22 mouse cellular contexts compared by ENCODE assay signal in the genomic region with DNA sequence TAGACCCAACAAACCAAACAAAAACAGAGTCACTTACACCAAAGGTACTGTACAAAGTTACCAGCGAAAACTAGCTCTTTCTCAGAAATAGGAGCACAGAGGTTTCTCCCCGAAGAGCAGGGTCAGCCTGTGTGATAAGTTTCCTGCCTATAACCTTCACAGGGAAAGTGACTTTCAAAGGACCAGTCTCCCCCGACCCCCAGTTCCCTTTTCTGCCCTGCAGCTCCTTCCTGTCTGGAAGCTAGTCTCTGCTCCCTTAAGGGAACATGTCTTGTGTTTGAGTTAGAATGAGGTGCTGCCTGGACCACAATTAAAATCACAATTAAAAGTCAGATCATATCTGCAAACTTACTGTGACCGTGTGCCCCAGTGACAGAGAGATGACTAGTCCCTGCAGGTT. TPM values are rescaled to one million over a fixed set of nuclear protein-coding genes. Genes with fewer than 3 reads are reported as not detected.
A peak's percentile ranks its signal among the peaks of the same experiment; 100 is the strongest.
DNase-seq lines count a peak whose midpoint lies in the region; ATAC-seq and TF ChIP-seq lines count a peak whose summit lies in the region.
"Had no signal": no experiment of that assay in that cellular context is flagged by ENCODE, and none has a peak within 500 bp of the region (broad histone marks: within the 10 kb centered on the region; RNA-seq: fewer than 3 reads in every experiment).

No protein-coding gene starts in this region.

- no peak for TF ChIP-seq CTCF in MEL (IDR thresholded peaks at IDR 0.05 in 2 of 3, conservative IDR thresholded peaks at IDR 0.05 in 1 of 3; ENCODE audit: control insufficient read depth in 1 of 3, insufficient read depth in 1 of 3, low read depth in 2 of 3, low read length in 3 of 3, poor library complexity in 1 of 3, severe bottlenecking in 1 of 3)

- TF ChIP-seq EP300 in MEL (IDR thresholded peaks at IDR 0.05; ENCODE audit: low read depth in 1 of 2, low read length in 2 of 2) = no peak

- DNase-seq in MEL (ENCODE audit: low read depth, low spot score) = peak; percentile 46
- DNase-seq in right cerebral cortex, adult 18-20 months = no peak
- DNase-seq in cerebellum, adult 9-10 months = no peak
- DNase-seq in lung, postnatal 36 days = no peak
- DNase-seq: adrenal gland, adult 2 months; adrenal gland, postnatal 25 days; cerebellum, adult 18-20 months; cerebellum, postnatal 10 days; embryo, embryonic 11 days; gastrocnemius, adult 2 months; gastrocnemius, postnatal 25 days; heart, adult 11 months; heart, postnatal 36 days had no signal

- peaks cover 0 to 29% of the 10 kb centered on the region in 2 experiments; a peak in 2 of 4 replicates for H3K36me3 ChIP-seq in MEL (ENCODE audit: control insufficient read depth in 1 of 2, insufficient read depth in 2 of 2, low read length in 2 of 2)
- peaks cover 2% of the 10 kb centered on the region for H3K36me3 ChIP-seq in megakaryocyte, embryonic 14.5 days (replicated peaks; ENCODE audit: low read length)
- H3K36me3 ChIP-seq: embryonic facial prominence, embryonic 15.5 days; forebrain, embryonic 10.5 days; heart, embryonic 13.5 days; hindbrain, embryonic 12.5 days had no signal

- TF ChIP-seq RAD21 in MEL (IDR thresholded peaks at IDR 0.05; ENCODE audit: low read depth, low read length) = no peak

- no peak for TF ChIP-seq POLR2A in MEL (IDR thresholded peaks at IDR 0.05; ENCODE audit: control insufficient read depth in 1 of 2, insufficient read depth in 1 of 2, low read depth in 1 of 2, low read length in 2 of 2, poor library complexity in 1 of 2)

- H3K4me1 ChIP-seq in MEL (ENCODE audit: control insufficient read depth in 1 of 2, insufficient read depth in 2 of 2, low read length in 2 of 2) = peaks cover 22 to 43% of the 10 kb centered on the region in 2 experiments
- H3K4me1 ChIP-seq in megakaryocyte, embryonic 14.5 days = peaks cover 100% of the 10 kb centered on the region

- no peak overlapping the region for H3K4me3 ChIP-seq in MEL (ENCODE audit: control insufficient read depth in 1 of 2, insufficient read depth in 1 of 2, low read depth in 2 of 2, low read length in 2 of 2)
- peak overlapping the region; percentile 12 for H3K4me3 ChIP-seq in megakaryocyte, embryonic 14.5 days (replicated peaks)
- H3K4me3 ChIP-seq: embryonic facial prominence, embryonic 15.5 days; erythroblast, embryonic 14.5 days; forebrain, embryonic 10.5 days; gastrocnemius, adult 2 months; heart, embryonic 13.5 days; hindbrain, embryonic 12.5 days had no signal

- no peaks in the 10 kb centered on the region for H3K27me3 ChIP-seq in MEL (ENCODE audit: control insufficient read depth in 1 of 2, insufficient read depth in 2 of 2, low read length in 2 of 2)
- no peaks in the 10 kb centered on the region for H3K27me3 ChIP-seq in megakaryocyte, embryonic 14.5 days (replicated peaks)
- H3K27me3 ChIP-seq: embryonic facial prominence, embryonic 15.5 days; heart, embryonic 13.5 days; hindbrain, embryonic 12.5 days had no signal

- peak; percentile 4 to 43; a peak in 1 of 4 replicates for ATAC-seq in hematopoietic stem cell, adult 5-6 weeks (replicated peaks in 1 of 2; ENCODE audit: insufficient read depth in 1 of 2, low FRiP score in 2 of 2, low TSS enrichment in 1 of 2, low read depth in 1 of 2, poor library complexity in 2 of 2, severe bottlenecking in 2 of 2)
- ATAC-seq: forebrain, embryonic 14.5 days; hindbrain, embryonic 16.5 days had no signal

- H3K9ac ChIP-seq in MEL (ENCODE audit: control insufficient read depth, low read depth, low read length, poor library complexity, severe bottlenecking) = no peak overlapping the region
- H3K9ac ChIP-seq: embryonic facial prominence, embryonic 15.5 days; heart, embryonic 13.5 days; hindbrain, embryonic 12.5 days had no signal

- no peaks in the 10 kb centered on the region for H3K79me2 ChIP-seq in MEL (ENCODE audit: control insufficient read depth, insufficient read depth, low read length, poor library complexity)

- H3K9me3 ChIP-seq in MEL (replicated peaks; ENCODE audit: insufficient read depth, low read length) = no peaks in the 10 kb centered on the region
- H3K9me3 ChIP-seq in megakaryocyte, embryonic 14.5 days = no peaks in the 10 kb centered on the region
- H3K9me3 ChIP-seq: embryonic facial prominence, embryonic 15.5 days; forebrain, embryonic 10.5 days; heart, embryonic 13.5 days; hindbrain, embryonic 12.5 days had no signal

- no peak overlapping the region for H3K27ac ChIP-seq in MEL (ENCODE audit: control insufficient read depth, low read depth, low read length)
- H3K27ac ChIP-seq: embryonic facial prominence, embryonic 15.5 days; forebrain, embryonic 10.5 days; gastrocnemius, adult 2 months; heart, embryonic 13.5 days; hindbrain, embryonic 12.5 days had no signal

TF ChIP-seq in MEL, 35 proteins besides CTCF, POLR2A, EP300 and RAD21:
- no peak for TF ChIP-seq GABPA (IDR thresholded peaks at IDR 0.05; ENCODE audit: low read depth, low read length)
- TF ChIP-seq POLR2AphosphoS2 (IDR thresholded peaks at IDR 0.05; ENCODE audit: low read length) = no peak
- no peak for TF ChIP-seq ETS1 (IDR thresholded peaks at IDR 0.05; ENCODE audit: low read depth, low read length)
- TF ChIP-seq TAL1 (IDR thresholded peaks at IDR 0.05; ENCODE audit: low read length) = no peak
- TF ChIP-seq MYC (IDR thresholded peaks at IDR 0.05; ENCODE audit: low read depth, low read length) = no peak
- TF ChIP-seq SIN3A (IDR thresholded peaks at IDR 0.05; ENCODE audit: low read length) = no peak
- no peak for TF ChIP-seq CHD1 (IDR thresholded peaks at IDR 0.05; ENCODE audit: low read depth, low read length)
- no peak for TF ChIP-seq ZNF384 (IDR thresholded peaks at IDR 0.05; ENCODE audit: low read depth, low read length)
- TF ChIP-seq RCOR1 (IDR thresholded peaks at IDR 0.05; ENCODE audit: low read depth, low read length) = no peak
- TF ChIP-seq MEF2A (IDR thresholded peaks at IDR 0.05; ENCODE audit: extremely low read depth, insufficient replicate concordance, low read depth, low read length, poor library complexity, severe bottlenecking) = no peak
- no peak for TF ChIP-seq ZC3H11A (IDR thresholded peaks at IDR 0.05; ENCODE audit: low read depth, low read length)
- TF ChIP-seq USF2 (IDR thresholded peaks at IDR 0.05; ENCODE audit: borderline replicate concordance in 1 of 2, insufficient read depth in 1 of 2, low read depth in 1 of 2, low read length in 2 of 2) = no peak
- TF ChIP-seq MAZ (IDR thresholded peaks at IDR 0.05; ENCODE audit: low read depth, low read length) = no peak
- no peak for TF ChIP-seq NELFE (IDR thresholded peaks at IDR 0.05; ENCODE audit: low read depth, low read length)
- TF ChIP-seq MAFK (IDR thresholded peaks at IDR 0.05; ENCODE audit: borderline replicate concordance, low read depth, low read length) = no peak
- no peak for TF ChIP-seq MAX (IDR thresholded peaks at IDR 0.05; ENCODE audit: low read length)
- no peak for TF ChIP-seq ZMIZ1 (IDR thresholded peaks at IDR 0.05; ENCODE audit: low read depth, low read length)
- TF ChIP-seq CHD2 (IDR thresholded peaks at IDR 0.05; ENCODE audit: low read length) = no peak
- TF ChIP-seq ELF1 (IDR thresholded peaks at IDR 0.05; ENCODE audit: low read depth, low read length) = no peak

RNA-seq across cellular contexts. Expression of gene Usp3, which starts 23.9 kb away (rescaled TPM):
- total RNA-seq in MEL (2012; rRNA removed) = 9.8 and 11.7 TPM in 2 replicates
- 100 to 1,000 TPM in 1 of 2 experiments, 10 to 100 TPM in 1; 22.0 to 534 TPM for polyA plus RNA-seq in MEL (2012; ENCODE audit: insufficient read depth in 1 of 2, insufficient read length in 2 of 2, low read depth in 1 of 2, low replicate concordance in 2 of 2, missing spikeins in 1 of 2)
- 39.4 and 70.8 TPM in 2 replicates for total RNA-seq in hematopoietic stem cell, adult 5-6 weeks (2017)
- 6.3 and 7.2 TPM in 2 replicates for polyA plus RNA-seq in megakaryocyte, embryonic 14.5 days (2012; ENCODE audit: insufficient read depth, low replicate concordance)
